Mouse (Mus musculus): ENCODE data around the gene Rhoa.
"Not testable (repeated sequence)": the region's sequence is repeated elsewhere in the genome, so short reads cannot be mapped to it uniquely, and the experiment has no call there.

Rhoa gene

DNA sequence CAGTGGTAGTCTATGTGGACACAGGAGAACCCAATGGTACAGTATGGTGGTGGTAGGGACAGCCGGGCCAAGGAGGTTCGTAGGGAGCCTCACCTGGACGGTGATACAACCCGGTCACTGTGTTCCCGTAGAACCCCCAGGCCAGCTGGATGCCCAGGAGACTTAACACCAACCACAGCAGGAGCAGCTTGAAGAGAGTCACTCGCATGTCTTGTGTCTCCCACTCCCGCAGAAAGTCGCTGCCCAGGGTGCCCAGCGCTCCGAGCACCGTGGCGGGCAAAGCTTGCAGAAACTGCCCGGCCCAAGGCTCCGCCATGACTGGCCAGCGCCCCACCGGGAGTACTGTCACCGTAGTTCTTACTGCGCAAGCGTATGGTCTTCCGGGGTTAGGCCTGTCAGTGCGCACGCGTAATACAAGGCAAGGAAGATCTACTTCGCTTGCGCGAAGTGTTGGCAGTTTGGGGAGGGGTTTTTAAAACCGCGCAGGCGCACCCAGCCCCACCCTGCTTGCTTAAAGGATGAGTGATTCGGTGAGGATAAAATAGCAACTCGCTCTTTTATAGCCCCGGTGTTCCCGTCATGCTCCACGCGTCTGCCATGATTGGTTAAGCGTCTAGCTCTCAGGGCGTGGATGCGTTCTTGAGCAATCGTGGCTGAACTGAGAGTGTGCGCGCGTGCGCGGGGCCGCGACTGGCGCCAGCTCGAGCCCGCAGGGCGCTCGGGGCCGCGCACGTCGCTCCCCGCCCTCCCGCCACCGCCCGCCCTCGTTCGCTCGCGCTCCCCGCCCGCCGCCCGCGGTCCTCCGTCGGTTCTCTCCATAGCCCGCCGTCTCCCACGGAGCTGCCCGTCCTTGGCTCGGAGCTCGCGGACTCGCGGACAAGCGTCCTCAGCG is at the start of gene Rhoa, which contains the start of gene Tcta:
Rhoa (plus strand) TSS at position 501 of the 892 bp plus-strand sequence.
Tcta (minus strand) TSS at position 532 of the 892 bp plus-strand sequence.
- peak; percentile 97 to 99 for DNase-seq (ENCODE audit: low spot score in 2 of 2)

DNA sequence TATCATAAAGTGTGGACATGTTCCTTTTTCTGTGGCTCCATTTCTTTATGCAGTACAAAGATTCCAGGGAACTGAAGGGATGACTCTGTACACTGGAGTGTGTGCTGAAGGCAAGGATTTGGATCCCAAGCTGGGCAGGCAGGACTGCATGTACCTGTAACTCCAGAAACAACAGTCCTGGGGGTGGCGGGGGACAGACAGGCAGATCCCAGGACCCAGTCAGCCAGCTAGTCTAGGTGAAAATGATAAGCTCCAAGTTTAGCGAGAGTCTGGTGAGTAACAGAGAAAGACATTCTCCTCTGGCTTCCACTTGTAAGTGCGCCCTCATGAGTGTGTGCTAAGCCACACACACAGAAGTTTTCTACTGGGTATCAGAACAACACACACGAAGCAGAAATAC is 45.4 kb upstream of the Rhoa start:
- no peak for DNase-seq (ENCODE audit: low spot score in 2 of 2)

DNA sequence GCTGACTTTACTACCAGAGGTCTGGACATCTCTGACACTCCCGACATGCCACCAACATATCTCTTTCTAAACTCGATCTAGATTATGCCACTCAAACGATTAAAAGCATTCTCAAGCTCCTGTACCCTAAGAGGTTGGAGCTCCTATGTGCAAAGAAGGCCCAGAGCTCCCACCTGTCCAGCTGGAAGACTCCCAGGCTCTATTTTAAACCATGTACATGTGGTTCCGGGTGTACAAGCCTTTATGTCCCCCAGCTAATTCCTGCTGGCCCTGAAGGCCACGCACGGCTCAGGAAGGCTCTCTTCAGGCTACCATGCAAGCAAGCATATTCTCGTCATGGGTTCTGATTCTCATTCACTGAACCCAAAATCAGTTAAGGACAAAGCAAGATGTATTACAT is 44.1 kb upstream of the Rhoa start:
- no peak for DNase-seq (ENCODE audit: low spot score in 2 of 2)

DNA sequence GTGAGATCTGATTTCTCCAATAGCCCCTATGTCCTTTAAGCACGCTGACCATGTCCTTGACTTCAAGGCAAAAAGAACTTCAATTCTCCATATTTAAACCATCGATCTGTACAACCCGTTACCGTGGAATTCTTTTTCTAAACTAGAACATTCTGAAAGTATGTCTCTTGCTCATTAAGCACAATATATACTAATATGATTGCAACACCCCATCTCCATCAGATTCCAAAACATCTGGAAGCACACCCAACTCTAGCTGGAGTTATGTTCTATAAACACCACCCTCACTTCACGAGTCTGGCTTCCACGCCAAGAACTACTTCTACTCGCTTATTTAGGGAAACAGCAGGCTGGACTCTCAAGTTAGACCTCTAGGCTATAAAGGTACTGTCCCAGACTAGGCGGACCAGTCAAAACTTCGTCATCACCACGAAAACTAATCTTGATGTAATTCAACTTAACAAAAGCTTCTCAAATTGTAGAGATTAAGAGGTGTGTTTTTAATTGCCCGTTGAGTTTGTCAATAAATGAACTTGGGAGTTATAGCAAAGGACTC is 43.4 kb upstream of the Rhoa start:
- DNase-seq (ENCODE audit: low spot score in 2 of 2), result no peak

DNA sequence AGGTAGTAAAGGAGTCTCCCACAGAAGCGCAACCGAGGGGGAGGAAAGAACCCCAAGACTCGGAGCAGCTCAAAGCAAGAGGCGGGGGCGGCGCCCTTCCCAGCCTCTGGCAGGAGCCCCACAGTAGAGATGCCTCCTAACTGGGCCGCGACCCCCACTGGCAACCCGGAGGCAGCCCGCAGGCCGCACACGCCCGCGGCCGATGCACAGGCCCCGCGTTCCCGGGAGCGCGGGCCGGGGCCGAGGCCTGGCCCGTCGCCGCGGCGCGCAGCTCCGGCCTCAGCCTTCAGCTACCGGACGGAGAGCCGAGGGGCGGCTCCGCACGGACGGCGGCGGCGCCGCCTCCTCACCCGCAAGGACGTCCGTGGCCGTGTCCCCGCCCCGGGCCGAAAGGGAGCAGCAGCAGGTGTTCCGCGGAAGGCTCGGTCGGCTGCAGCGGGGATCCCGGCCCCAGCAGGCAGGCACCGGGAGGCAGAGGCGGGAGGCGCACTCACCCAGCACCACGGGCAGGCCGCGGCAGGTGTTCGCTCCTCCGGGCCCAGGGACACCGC is 42.7 kb upstream of the Rhoa start:
- peak; percentile 38 to 44 for DNase-seq (ENCODE audit: low spot score in 2 of 2)

GRCm38 (mm10) chr9:108263690-108264190 is 42.2 kb upstream of the Rhoa start, which contains the start of gene Dag1:
Gene Dag1 (minus strand): TSS chr9:108263958.
- DNase-seq (ENCODE audit: low spot score in 2 of 2), result peak; percentile 93 to 96

- DNase-seq (ENCODE audit: low spot score in 2 of 2), result no peak
Measured at GRCm38 (mm10) chr9:108264191-108264921, 41.6 kb upstream of the Rhoa start.

DNA sequence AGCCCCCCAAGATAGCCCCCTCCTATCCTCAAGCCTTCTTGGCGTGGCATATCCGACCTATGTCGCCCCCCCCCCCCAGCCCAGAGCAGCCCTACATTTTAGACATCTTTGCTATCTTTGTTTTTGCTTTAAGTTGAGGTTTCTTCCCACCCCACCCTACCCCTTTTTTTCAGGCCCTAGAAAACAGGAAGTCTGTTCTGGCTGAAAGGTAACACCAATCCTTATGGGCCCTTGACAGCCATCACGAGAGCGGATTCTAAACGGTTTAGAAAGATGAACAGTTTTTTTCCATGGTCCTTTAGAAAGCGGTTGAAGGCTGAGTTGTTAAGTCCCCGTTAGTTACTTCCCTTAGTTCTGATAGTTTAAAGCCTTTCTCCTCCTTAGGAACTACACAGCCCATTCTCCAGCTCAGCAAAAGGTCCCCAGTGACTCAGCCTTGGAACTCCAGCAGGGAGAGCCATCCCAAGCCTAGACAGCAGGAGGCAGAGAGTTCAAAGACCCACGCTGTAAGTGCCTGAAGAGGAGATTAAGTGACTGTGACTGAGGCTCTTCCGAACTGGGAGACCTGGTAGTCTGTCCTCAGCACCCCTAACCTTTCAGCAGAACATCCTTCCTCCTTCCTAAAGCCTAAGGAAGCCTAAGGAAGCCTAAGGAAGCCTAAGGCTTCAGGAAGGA is 39.5 kb upstream of the Rhoa start:
- DNase-seq (ENCODE audit: low spot score in 2 of 2), result no peak

GRCm38 (mm10) chr9:108267691-108268090 is 38.2 kb upstream of the Rhoa start:
- DNase-seq (ENCODE audit: low spot score in 2 of 2), result no peak

DNA sequence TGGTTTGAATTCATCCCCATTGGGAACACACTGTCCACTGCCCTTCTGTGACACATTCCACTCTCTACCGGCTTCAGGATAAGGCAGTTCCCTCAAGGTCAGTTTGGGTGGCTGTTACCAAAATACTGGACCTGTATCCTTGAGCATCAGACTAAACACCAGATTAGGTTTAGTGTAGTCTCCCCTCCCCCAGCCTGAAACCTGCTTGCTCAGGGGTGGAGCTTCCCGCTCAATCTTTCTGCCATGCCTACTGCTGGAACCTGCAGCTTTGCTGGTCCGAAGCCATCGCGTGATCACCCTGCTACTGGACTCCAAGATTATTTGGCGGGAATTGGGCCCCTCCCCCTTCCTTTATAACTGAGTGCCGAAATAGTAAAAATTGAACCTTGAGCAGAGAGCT is 37.2 kb upstream of the Rhoa start:
- DNase-seq (ENCODE audit: low spot score in 2 of 2), result not testable (repeated sequence)

DNA sequence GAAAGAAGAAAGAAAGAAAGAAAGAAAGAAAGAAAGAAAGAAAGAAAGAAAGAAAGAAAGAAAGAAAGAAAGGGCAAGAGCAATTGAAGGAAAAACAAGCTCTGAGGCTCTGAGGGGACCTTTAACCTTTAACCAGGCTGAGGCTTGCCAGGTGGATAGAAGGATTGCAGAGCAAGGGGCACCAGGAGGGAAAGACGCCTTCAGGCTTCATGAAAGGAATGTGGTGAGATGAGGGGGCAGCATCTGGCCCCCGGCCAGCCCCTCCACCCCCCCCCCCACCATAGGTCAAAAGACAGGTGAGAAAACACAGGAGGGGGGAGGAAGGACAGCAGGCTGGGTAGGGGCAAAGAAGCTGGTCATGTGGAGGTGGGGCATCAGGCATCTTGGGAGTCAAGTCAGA is 34.0 kb upstream of the Rhoa start:
- no peak for DNase-seq (ENCODE audit: low spot score in 2 of 2)

- DNase-seq (ENCODE audit: low spot score in 2 of 2), result no peak
Measured at GRCm38 (mm10) chr9:108272691-108273090, 33.2 kb upstream of the Rhoa start.

DNA sequence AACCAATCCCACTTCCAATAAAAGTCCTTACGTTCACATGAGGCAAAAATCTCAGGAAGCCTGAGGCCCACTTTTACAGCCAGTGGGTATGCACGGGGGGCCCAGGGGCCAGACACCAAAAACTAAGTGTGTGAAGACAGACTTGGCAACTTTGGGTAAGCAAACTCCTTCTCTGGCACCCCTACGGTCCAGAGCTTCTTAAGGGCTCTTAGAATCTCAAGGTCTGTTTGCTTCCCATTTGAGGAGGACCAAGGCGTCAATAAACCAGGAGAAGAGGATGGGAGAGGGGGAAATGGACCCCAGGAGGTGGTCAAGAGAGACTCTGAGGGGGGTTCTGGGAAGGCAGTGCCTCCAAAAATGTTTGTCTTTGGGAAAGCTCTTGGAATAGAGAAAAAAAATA is 32.4 kb upstream of the Rhoa start:
- no peak for DNase-seq (ENCODE audit: low spot score in 2 of 2)

DNA sequence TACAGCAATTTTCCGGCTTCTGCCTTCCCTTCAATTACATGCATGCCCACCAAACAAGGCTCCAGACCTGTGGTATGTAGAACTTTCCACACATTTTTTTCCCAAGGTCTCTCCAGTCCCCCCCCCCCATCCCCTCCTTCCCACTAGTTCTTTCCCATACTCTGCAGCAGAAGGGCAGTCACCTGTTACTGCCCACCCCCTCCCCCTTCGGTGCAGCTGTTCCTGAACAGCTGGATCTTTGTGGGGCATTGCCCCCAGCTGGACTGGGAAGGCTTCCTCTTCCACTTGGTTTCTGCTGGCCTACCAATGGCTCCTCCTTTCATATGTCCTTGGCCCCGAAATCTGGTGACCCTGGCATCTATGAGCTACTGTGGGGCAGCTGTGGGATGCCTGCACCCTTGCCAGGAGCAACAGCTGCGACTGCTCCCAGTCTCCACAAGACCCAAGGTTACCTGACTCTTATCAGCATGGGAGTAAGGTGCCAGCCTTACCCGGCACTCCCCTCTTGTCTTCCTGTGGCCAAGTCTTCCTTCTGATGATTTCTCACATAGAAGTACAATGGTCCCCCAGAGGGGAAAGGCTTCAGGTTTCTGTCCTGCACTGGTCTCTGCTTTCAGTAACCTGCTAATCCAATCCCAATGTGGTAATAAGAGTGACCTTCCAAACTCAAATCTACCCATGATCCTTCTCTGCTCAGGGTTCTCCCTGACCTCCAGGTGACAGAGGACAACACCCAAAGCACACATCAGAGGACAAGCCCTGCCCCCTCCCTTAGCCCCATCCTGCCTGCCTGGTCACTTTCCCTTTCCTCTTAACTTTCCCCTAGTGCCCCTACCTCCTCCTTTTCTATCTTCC is 31.2 kb upstream of the Rhoa start:
- DNase-seq (ENCODE audit: low spot score in 2 of 2), result no peak

- DNase-seq (ENCODE audit: low spot score in 2 of 2), result no peak
Measured at GRCm38 (mm10) chr9:108275331-108275659, 30.6 kb upstream of the Rhoa start.

DNA sequence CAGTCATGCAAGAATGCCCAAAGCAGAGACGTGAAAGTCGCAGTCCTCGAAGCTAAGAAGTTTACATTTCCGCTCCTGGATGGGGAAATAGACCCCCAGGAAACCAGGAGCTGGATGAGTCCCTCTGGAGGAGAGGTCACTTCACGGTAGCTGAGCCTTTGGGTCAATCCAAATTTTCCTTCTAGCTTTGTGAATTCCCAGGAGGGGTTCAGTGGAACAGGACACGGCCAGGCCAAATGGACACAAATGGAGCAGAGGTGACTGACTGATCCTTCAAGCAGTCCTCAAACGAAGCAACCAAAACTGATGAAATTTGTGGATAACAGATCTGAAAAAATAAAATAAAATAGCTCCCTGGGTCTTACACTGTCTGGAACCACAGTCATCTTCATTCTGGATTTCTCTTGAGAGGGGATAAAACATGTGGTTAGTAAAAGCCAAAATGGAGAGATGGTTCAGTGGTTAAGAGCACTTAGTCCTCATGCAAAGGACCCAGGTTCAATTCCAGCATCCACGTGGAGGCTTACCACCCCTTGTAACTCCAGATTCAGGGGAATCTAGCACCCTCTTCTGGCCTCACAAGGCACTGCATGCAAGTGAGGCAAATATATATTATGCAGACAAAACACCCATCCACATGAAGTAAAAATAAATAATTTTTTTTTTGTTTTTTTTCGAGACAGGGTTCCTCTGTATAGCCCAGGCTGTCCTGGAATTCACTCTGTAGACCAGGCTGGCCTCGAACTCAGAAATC is 27.1 kb upstream of the Rhoa start:
- DNase-seq (ENCODE audit: low spot score in 2 of 2), result peak; percentile 15 to 49

- no peak for DNase-seq (ENCODE audit: low spot score in 2 of 2)
Measured at GRCm38 (mm10) chr9:108280071-108280828, 25.7 kb upstream of the Rhoa start.

- peak; percentile 47 to 73 for DNase-seq (ENCODE audit: low spot score in 2 of 2)
Measured at GRCm38 (mm10) chr9:108284410-108284809, 21.5 kb upstream of the Rhoa start.

Data from thymus, postnatal 10 days (tissue).